Mouse (Mus musculus) layer of hippocampus, adult 2 months (tissue): ENCODE results near the gene Tlk2. TPM values are rescaled to one million over a fixed set of nuclear protein-coding genes. Genes with fewer than 3 reads are reported as not detected.

Experiments used
- DNase-seq, 2 experiments: peaks; one replicate each; pipeline ENCODE4 v3.0.0; 2022; ENCODE audit warnings: low spot score in 2 of 2
- H3K27ac ChIP-seq: fragments of 200-600 bp; 2 replicates; pipeline ENCODE4 v1.8.1; 2022
- H3K4me3 ChIP-seq: fragments of 200-600 bp; 2 replicates; pipeline ENCODE4 v1.8.1; 2022; ENCODE audit warnings: mild to moderate bottlenecking
- CTCF ChIP-seq: fragments of 200-600 bp; conservative IDR thresholded peaks from 2 replicates; pipeline ENCODE4 v1.8.1; 2022; ENCODE audit warnings: antibody characterized with exemption, mild to moderate bottlenecking, moderate library complexity
- total RNA-seq, 2 experiments: library from RNA; stranded (reverse); gene quantifications; 2 replicates each; pipeline ENCODE4 v1.2.3; 2021

The Tlk2 gene
- total RNA-seq, 2 experiments from 2014 or later: 47.9 to 50.9 TPM

GRCm38 (mm10) chr11:105246369-105246768 lies 67.8 kb downstream of the Tlk2 start:
- no peak for TF ChIP-seq CTCF
- DNase-seq: no peak
- H3K4me3 ChIP-seq: no peak overlapping the region
- no peak overlapping the region; the same call in 1 of the 2 replicates for H3K27ac ChIP-seq

GRCm38 (mm10) chr11:105246785-105247184 lies 68.2 kb downstream of the Tlk2 start:
- no peak; the same call in 1 of the 2 replicates for TF ChIP-seq CTCF
- DNase-seq: no peak
- Histone ChIP-seq H3K27ac (no peak overlapping the region), H3K4me3 (no peak overlapping the region)

GRCm38 (mm10) chr11:105247321-105247720 lies 68.7 kb downstream of the Tlk2 start:
- H3K4me3 ChIP-seq: no peak overlapping the region
- H3K27ac ChIP-seq: no peak overlapping the region

GRCm38 (mm10) chr11:105259733-105260132 lies 81.1 kb downstream of the Tlk2 start:
- H3K4me3 ChIP-seq: no peak overlapping the region
- H3K27ac ChIP-seq: no peak overlapping the region
- no peak for TF ChIP-seq CTCF
- DNase-seq: no peak

More at GRCm38 (mm10) chr11:105247321-105247720, 68.7 kb downstream of the Tlk2 start:
- DNase-seq: no peak
- no peak for TF ChIP-seq CTCF

GRCm38 (mm10) chr11:105261116-105261515 lies 82.5 kb downstream of the Tlk2 start:
- DNase-seq: no peak
- H3K27ac ChIP-seq: no peak overlapping the region
- TF ChIP-seq CTCF: no peak
- H3K4me3 ChIP-seq: no peak overlapping the region

GRCm38 (mm10) chr11:105261601-105262351 lies 83.2 kb downstream of the Tlk2 start:
- no peak for TF ChIP-seq CTCF
- no peak for DNase-seq
- no peak overlapping the region for H3K27ac ChIP-seq
- H3K4me3 ChIP-seq: no peak overlapping the region

- Histone ChIP-seq H3K4me3 (no peak overlapping the region), H3K27ac (no peak overlapping the region)
- TF ChIP-seq CTCF: no peak
- no peak for DNase-seq
Measured at GRCm38 (mm10) chr11:105264506-105264905, 85.9 kb downstream of the Tlk2 start.

- no peak for DNase-seq
- H3K27ac ChIP-seq: no peak overlapping the region
- H3K4me3 ChIP-seq: no peak overlapping the region
- no peak for TF ChIP-seq CTCF
Measured at GRCm38 (mm10) chr11:105264988-105265387, 86.4 kb downstream of the Tlk2 start.

GRCm38 (mm10) chr11:105270155-105270554 lies 91.5 kb downstream of the Tlk2 start:
- Histone ChIP-seq H3K4me3 (no peak overlapping the region), H3K27ac (no peak overlapping the region)
- TF ChIP-seq CTCF: peak; percentile 82
- DNase-seq: peak; percentile 20 to 66

- TF ChIP-seq CTCF: no peak
- no peak overlapping the region for H3K27ac ChIP-seq
- DNase-seq: no peak
- no peak overlapping the region for H3K4me3 ChIP-seq
Measured at GRCm38 (mm10) chr11:105280456-105280855, 101.8 kb downstream of the Tlk2 start.

GRCm38 (mm10) chr11:105281291-105281690 lies 102.7 kb downstream of the Tlk2 start:
- Histone ChIP-seq H3K4me3 (no peak overlapping the region), H3K27ac (no peak overlapping the region)
- DNase-seq: no peak
- no peak for TF ChIP-seq CTCF

GRCm38 (mm10) chr11:105281763-105282459 lies 103.3 kb downstream of the Tlk2 start:
- no peak for TF ChIP-seq CTCF
- DNase-seq: no peak

GRCm38 (mm10) chr11:105282460-105282859 lies 103.9 kb downstream of the Tlk2 start:
- no peak for TF ChIP-seq CTCF
- Histone ChIP-seq H3K4me3 (no peak overlapping the region), H3K27ac (no peak overlapping the region)
- DNase-seq: no peak

More at GRCm38 (mm10) chr11:105281763-105282459, 103.3 kb downstream of the Tlk2 start:
- H3K4me3 ChIP-seq: no peak overlapping the region
- H3K27ac ChIP-seq: no peak overlapping the region
